Mouse (Mus musculus) CH12.LX (cell line): ENCODE results near the gene Ankrd39. TPM values are rescaled to one million over a fixed set of nuclear protein-coding genes. Genes with fewer than 3 reads are reported as not detected.

Experiments used
- DNase-seq: peaks from one replicate; pipeline ENCODE4 v3.0.0-alpha.2; 2013; ENCODE audit errors: extremely low read depth
- H3K27ac ChIP-seq: 2 replicates; pipeline ENCODE4 v1.5.1; 2012; ENCODE audit warnings: low read depth, mild to moderate bottlenecking, control low read depth, moderate library complexity; ENCODE audit not compliant: insufficient read depth
- H3K27me3 ChIP-seq: replicated peaks from 2 replicates; pipeline ENCODE3; 2012; ENCODE audit warnings: inconsistent platforms
- H3K36me3 ChIP-seq, 2 experiments: replicated peaks in 1 of 2; 2 replicates each; pipeline versions ENCODE3 to v1.6.1; 2012; ENCODE audit warnings: inconsistent platforms in 1 of 2, low read length in 1 of 2, mild to moderate bottlenecking in 1 of 2, mixed read lengths in 1 of 2, moderate library complexity in 1 of 2; ENCODE audit not compliant: control insufficient read depth in 1 of 2, insufficient read depth in 1 of 2
- H3K4me1 ChIP-seq, 2 experiments: 2 replicates each; pipeline ENCODE4 v1.6.1; 2012; ENCODE audit warnings: inconsistent platforms in 1 of 2, moderate library complexity in 1 of 2; ENCODE audit not compliant: insufficient read depth in 2 of 2, control insufficient read depth in 1 of 2
- H3K4me2 ChIP-seq: 2 replicates; pipeline ENCODE4 v1.6.1; 2012; ENCODE audit warnings: low read depth, mild to moderate bottlenecking, control low read depth; ENCODE audit not compliant: poor library complexity, insufficient read depth, severe bottlenecking
- H3K4me3 ChIP-seq, 3 experiments: fragments of 150-350 bp in 1 of 3; sonication (generic) in 1 of 3; replicated peaks in 1 of 3; 2 replicates each; pipeline versions ENCODE3 to v1.5.1; 2011 to 2012; ENCODE audit warnings: low read depth in 2 of 3, low read length in 2 of 3, mild to moderate bottlenecking in 2 of 3, moderate library complexity in 2 of 3, control low read depth in 1 of 3, improper control_type of control experiment in 1 of 3, inconsistent platforms in 1 of 3, mixed read lengths in 1 of 3; ENCODE audit not compliant: poor library complexity in 1 of 3
- H3K79me2 ChIP-seq: replicated peaks from 2 replicates; pipeline ENCODE4 v1.6.1; 2012; ENCODE audit warnings: mild to moderate bottlenecking, moderate library complexity; ENCODE audit not compliant: control insufficient read depth, poor library complexity, insufficient read depth, severe bottlenecking; ENCODE audit errors: extremely low read depth
- H3K9ac ChIP-seq: 2 replicates; pipeline ENCODE4 v1.6.1; 2012; ENCODE audit warnings: low read depth, mild to moderate bottlenecking, control low read depth, moderate library complexity; ENCODE audit not compliant: insufficient read depth
- H3K9me3 ChIP-seq: replicated peaks from 2 replicates; pipeline ENCODE3; 2012; ENCODE audit warnings: low read length, inconsistent platforms, mixed read lengths
- CHD2 ChIP-seq: IDR thresholded peaks from 2 replicates; pipeline ENCODE4 v1.6.1; 2011; ENCODE audit warnings: low read length, improper control_type of control experiment
- CTCF ChIP-seq, 2 experiments: IDR thresholded peaks in 1 of 2; conservative IDR thresholded peaks in 1 of 2; 2 replicates each; pipeline ENCODE4 v1.5.1; 2011 to 2012; ENCODE audit warnings: low read depth in 2 of 2, low read length in 2 of 2, improper control_type of control experiment in 1 of 2, inconsistent platforms in 1 of 2, mild to moderate bottlenecking in 1 of 2, moderate library complexity in 1 of 2
- E2F4 ChIP-seq: IDR thresholded peaks from 2 replicates; pipeline ENCODE4 v1.6.1; 2011; ENCODE audit warnings: low read depth, low read length, improper control_type of control experiment; ENCODE audit not compliant: insufficient replicate concordance
- ETS1 ChIP-seq: conservative IDR thresholded peaks from 2 replicates; pipeline ENCODE4 v1.6.1; 2012; ENCODE audit warnings: low read depth, mild to moderate bottlenecking, inconsistent platforms, low read length, improper control_type of control experiment, moderate library complexity
- GABPA ChIP-seq: IDR thresholded peaks from 2 replicates; pipeline ENCODE4 v1.6.1; 2012; ENCODE audit warnings: low read depth, low read length, improper control_type of control experiment, inconsistent platforms; ENCODE audit not compliant: insufficient replicate concordance
- HCFC1 ChIP-seq: IDR thresholded peaks from 2 replicates; pipeline ENCODE4 v1.6.1; 2012; ENCODE audit warnings: low read depth, mild to moderate bottlenecking, inconsistent platforms, low read length, improper control_type of control experiment
- JUND ChIP-seq: conservative IDR thresholded peaks from 2 replicates; pipeline ENCODE4 v1.6.1; 2011; ENCODE audit warnings: low read depth, low read length, improper control_type of control experiment
- KAT2A ChIP-seq: IDR thresholded peaks from 2 replicates; pipeline ENCODE4 v1.6.1; 2012; ENCODE audit warnings: low read length, improper control_type of control experiment, inconsistent platforms; ENCODE audit not compliant: insufficient replicate concordance
- MAX ChIP-seq: IDR thresholded peaks from 2 replicates; pipeline ENCODE4 v1.6.1; 2011; ENCODE audit warnings: low read length, improper control_type of control experiment
- MEF2A ChIP-seq: IDR thresholded peaks from 2 replicates; pipeline ENCODE4 v1.6.1; 2014; ENCODE audit warnings: low read depth, mild to moderate bottlenecking, inconsistent platforms, low read length, improper control_type of control experiment, borderline replicate concordance
- MXI1 ChIP-seq: IDR thresholded peaks from 2 replicates; pipeline ENCODE4 v1.6.1; 2011; ENCODE audit warnings: mild to moderate bottlenecking, low read depth, low read length, improper control_type of control experiment
- MYC ChIP-seq: IDR thresholded peaks from 2 replicates; pipeline ENCODE4 v1.6.1; 2011; ENCODE audit warnings: low read depth, mild to moderate bottlenecking, improper control_type of control experiment, low read length
- PAX5 ChIP-seq: IDR thresholded peaks from 2 replicates; pipeline ENCODE4 v1.6.1; 2012; ENCODE audit warnings: low read length, inconsistent platforms, mixed read lengths
- POLR2A ChIP-seq: IDR thresholded peaks from 2 replicates; pipeline ENCODE4 v1.6.1; 2011; ENCODE audit warnings: low read depth, mild to moderate bottlenecking, improper control_type of control experiment, low read length
- SMC3 ChIP-seq: IDR thresholded peaks from 2 replicates; pipeline ENCODE4 v1.6.1; 2011; ENCODE audit warnings: low read depth, low read length, improper control_type of control experiment
- TBP ChIP-seq: conservative IDR thresholded peaks from 2 replicates; pipeline ENCODE4 v1.6.1; 2011; ENCODE audit warnings: low read depth, low read length, improper control_type of control experiment
- ZC3H11A ChIP-seq: IDR thresholded peaks from 2 replicates; pipeline ENCODE4 v1.6.1; 2012; ENCODE audit warnings: low read depth, mild to moderate bottlenecking, inconsistent platforms, low read length, improper control_type of control experiment
- ZMIZ1 ChIP-seq: IDR thresholded peaks from 2 replicates; pipeline ENCODE4 v1.6.1; 2012; ENCODE audit warnings: low read depth, mild to moderate bottlenecking, inconsistent platforms, low read length, improper control_type of control experiment
- dilution Hi-C: fragments of 300-500 bp; cut with MboI; formaldehyde crosslinking; loops from 2 replicates; pipeline ENCODE4 v1.14.3; 2020; ENCODE audit warnings: low sequenced_read_pairs; ENCODE audit not compliant: extremely low pct_unique_long_range_greater_than_20kb, extremely low pct_ligation_motif_present
- in situ Hi-C: fragments of 300-500 bp; cut with MboI; formaldehyde crosslinking; loops from 3 replicates; pipeline ENCODE4 v1.14.3; 2019; ENCODE audit warnings: low sequenced_read_pairs, low pct_ligation_motif_present, low pct_unique_long_range_greater_than_20kb, mixed read lengths
- polyA plus RNA-seq: library from polyadenylated mRNA; unstranded; fragments of >175 nt; gene quantifications from 2 replicates; pipeline ENCODE4 v1.2.1, GENCODE M21; 2012; ENCODE audit warnings: low read depth; ENCODE audit not compliant: insufficient read length
- total RNA-seq, 2 experiments: library from RNA; depleted of rRNA; stranded (reverse); fragments of 300-350 nt in 1 of 2; fragments of >200 nt in 1 of 2; gene quantifications; 2 replicates each; pipeline ENCODE4 v1.2.3; 2012 to 2014

The Ankrd39 gene
- total and polyA plus RNA-seq, 3 experiments, result 4.3 to 14.8 (median 11.6) TPM

DNA sequence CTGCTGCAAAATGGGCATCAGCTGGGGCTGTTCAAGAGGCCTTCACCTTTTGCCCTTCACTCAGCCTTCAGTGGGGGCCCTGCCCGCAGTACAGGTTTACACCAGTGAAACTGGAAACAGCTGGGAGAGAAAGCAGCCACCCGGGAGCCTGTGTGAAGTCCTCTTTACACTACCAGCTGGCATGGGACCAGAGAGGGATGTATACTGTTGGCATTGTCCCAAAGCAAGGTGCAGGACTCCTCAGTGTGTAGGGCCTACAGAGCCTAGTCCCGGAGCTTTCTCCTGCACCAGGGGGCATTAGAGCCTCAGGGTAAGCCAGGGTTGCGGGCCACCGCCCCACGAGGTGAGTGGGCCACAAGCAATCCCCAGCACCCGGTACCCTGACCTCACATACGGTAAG is 16.8 kb downstream of the Ankrd39 start:
- dilution Hi-C loops (no loop called here), in situ Hi-C loops (no loop called here)
- Histone ChIP-seq H3K4me1 (no peaks in the 10 kb centered on the region), H3K79me2 (no peaks in the 10 kb centered on the region), H3K4me3 (no peak overlapping the region), H3K27me3 (no peaks in the 10 kb centered on the region), H3K4me2 (no peak overlapping the region), H3K36me3 (peaks cover 44 to 75% of the 10 kb centered on the region in 2 experiments), H3K9me3 (no peaks in the 10 kb centered on the region), H3K9ac (no peak overlapping the region), H3K27ac (no peak overlapping the region)
- TF ChIP-seq MYC (no peak), POLR2A (no peak), TBP (no peak), MXI1 (no peak), SMC3 (no peak)
- DNase-seq, result no peak

DNA sequence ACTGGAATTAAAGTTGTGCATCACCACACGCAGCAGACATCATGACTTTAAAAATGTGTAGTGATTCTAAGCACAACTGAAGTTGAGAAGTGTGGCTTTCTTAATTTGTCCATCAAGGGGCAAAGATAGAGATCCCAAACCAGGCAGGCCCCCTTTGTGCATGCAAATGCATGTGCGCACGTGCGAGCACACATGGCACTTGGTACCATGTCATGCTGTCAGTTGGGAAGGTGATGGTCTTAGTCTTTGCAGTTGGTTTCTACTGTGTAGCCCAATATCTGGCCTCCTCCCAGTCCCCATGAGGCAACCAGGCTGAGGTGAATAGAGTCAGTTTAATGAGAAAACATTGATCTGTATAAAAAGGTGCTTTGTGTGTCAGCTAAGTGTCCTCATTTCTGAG is 17.4 kb downstream of the Ankrd39 start:
- TF ChIP-seq GABPA (no peak), JUND (no peak), PAX5 (no peak), MEF2A (no peak), MXI1 (no peak), ZC3H11A (no peak), KAT2A (no peak)
- no peak overlapping the region for H3K4me3 ChIP-seq
- no peak for DNase-seq
- dilution Hi-C loops (no loop called here), in situ Hi-C loops (no loop called here)
- peaks cover 50 to 75% of the 10 kb centered on the region in 2 experiments for H3K36me3 ChIP-seq
- no peak overlapping the region for H3K4me2 ChIP-seq
- H3K27ac ChIP-seq, result no peak overlapping the region
- H3K9ac ChIP-seq, result no peak overlapping the region
- no peaks in the 10 kb centered on the region for H3K9me3 ChIP-seq
- H3K79me2 ChIP-seq, result no peaks in the 10 kb centered on the region
- H3K27me3 ChIP-seq, result no peaks in the 10 kb centered on the region
- no peaks in the 10 kb centered on the region for H3K4me1 ChIP-seq

- no peak overlapping the region for H3K27ac ChIP-seq
- no peaks in the 10 kb centered on the region for H3K27me3 ChIP-seq
- H3K36me3 ChIP-seq, result peaks cover 54 to 76% of the 10 kb centered on the region in 2 experiments
- no peak for TF ChIP-seq CTCF (conservative IDR thresholded peaks at IDR 0.05 in 1 of 2, IDR thresholded peaks at IDR 0.05 in 1 of 2; ENCODE audit: low read depth in 2 of 2, low read length in 2 of 2)
- TF ChIP-seq JUND, result no peak
- TF ChIP-seq GABPA, result no peak
- no peak for TF ChIP-seq ETS1
- no peak for TF ChIP-seq ZMIZ1
- TF ChIP-seq HCFC1, result no peak
- no peak for TF ChIP-seq E2F4
- TF ChIP-seq TBP, result no peak
- no peak for TF ChIP-seq CHD2
- no peak for TF ChIP-seq KAT2A
- TF ChIP-seq MAX, result no peak
- in situ Hi-C loops, result no loop called here
- no peak overlapping the region for H3K9ac ChIP-seq
- H3K9me3 ChIP-seq, result no peaks in the 10 kb centered on the region
- dilution Hi-C loops, result no loop called here
- H3K4me2 ChIP-seq, result no peak overlapping the region
- no peak for DNase-seq
- no peaks in the 10 kb centered on the region for H3K4me1 ChIP-seq
- no peak overlapping the region for H3K4me3 ChIP-seq
- H3K79me2 ChIP-seq, result no peaks in the 10 kb centered on the region
Measured at GRCm38 (mm10) chr1:36529274-36529673, 18.0 kb downstream of the Ankrd39 start.
